ENCODE assay signal across 9 mouse cellular contexts in genomic region chr7:65011133-65011532, GRCm38 (mm10).
A peak's percentile ranks its signal among the peaks of the same experiment; 100 is the strongest.
DNase-seq lines count a peak whose midpoint lies in the region; ATAC-seq and TF ChIP-seq lines count a peak whose summit lies in the region.
"Had no signal": no experiment of that assay in that cellular context is flagged by ENCODE, and none has a peak within 500 bp of the region (broad histone marks: within the 10 kb centered on the region; RNA-seq: fewer than 3 reads in every experiment).

No protein-coding gene starts in this region.

- H3K4me2 ChIP-seq in heart, embryonic 14.5 days (ENCODE audit: low read length): no peak overlapping the region
- no peak overlapping the region for H3K4me2 ChIP-seq in embryonic facial prominence, embryonic 15.5 days (replicated peaks)
- no peak overlapping the region for H3K4me2 ChIP-seq in liver, postnatal 0 days (ENCODE audit: low read depth, low read length)

- H3K9me3 ChIP-seq in heart, embryonic 14.5 days (ENCODE audit: control insufficient read depth, low read length): no peaks in the 10 kb centered on the region
- no peaks in the 10 kb centered on the region for H3K9me3 ChIP-seq in embryonic facial prominence, embryonic 15.5 days (replicated peaks)
- no peaks in the 10 kb centered on the region for H3K9me3 ChIP-seq in liver, postnatal 0 days (ENCODE audit: low read length)

- no peak overlapping the region for H3K9ac ChIP-seq in heart, embryonic 14.5 days (ENCODE audit: low read length)
- no peak overlapping the region for H3K9ac ChIP-seq in embryonic facial prominence, embryonic 15.5 days
- H3K9ac ChIP-seq in liver, postnatal 0 days (replicated peaks): no peak overlapping the region

- H3K4me3 ChIP-seq in heart, embryonic 14.5 days (ENCODE audit: control insufficient read depth in 1 of 2, insufficient read depth in 1 of 2, low read depth in 1 of 2, low read length in 2 of 2): no peak overlapping the region
- no peak overlapping the region for H3K4me3 ChIP-seq in embryonic facial prominence, embryonic 15.5 days (replicated peaks)
- no peak overlapping the region for H3K4me3 ChIP-seq in liver, postnatal 0 days (ENCODE audit: low read depth, low read length)
- H3K4me3 ChIP-seq: erythroblast, embryonic 14.5 days had no signal

- CTCF ChIA-PET in Patski (lab: Charles Lee): interaction anchor here (0.7 to 1.1 kb wide), 2 partner anchors 61 to 62 kb away, joined by 3 read pairs; no protein-coding TSS in a partner anchor

- in situ Hi-C loops in Patski (cut with MboI; ENCODE audit: low pct_unique_long_range_greater_than_20kb): loop anchor here (25.0 kb wide), 1 partner anchor 949 kb away; no protein-coding TSS in a partner anchor

- TF ChIP-seq CTCF in Patski (IDR thresholded peaks at IDR 0.05): no peak
- TF ChIP-seq CTCF in liver, postnatal 0 days (IDR thresholded peaks at IDR 0.05; ENCODE audit: low read depth): no peak

- H3K27ac ChIP-seq in heart, embryonic 14.5 days (replicated peaks in 1 of 2; ENCODE audit: control insufficient read depth in 1 of 2, insufficient read depth in 1 of 2, low read depth in 2 of 2, low read length in 2 of 2): peak overlapping the region; percentile 15 to 30; a peak in 2 of 4 replicates
- H3K27ac ChIP-seq in embryonic facial prominence, embryonic 15.5 days (replicated peaks): no peak overlapping the region
- H3K27ac ChIP-seq in liver, postnatal 0 days (ENCODE audit: low read depth): no peak overlapping the region

- no peak for DNase-seq in heart, adult 18-20 months
- peak; percentile 85 for DNase-seq in Patski (ENCODE audit: low read depth, low spot score)
- peak; percentile 12 for DNase-seq in lung, postnatal 36 days
- DNase-seq in liver, postnatal 0 days: no peak
- DNase-seq in spleen, postnatal 36 days (ENCODE audit: low spot score in 2 of 2): no peak
- DNase-seq in left cerebral cortex, postnatal 10 days (ENCODE audit: extremely low spot score in 1 of 2, low spot score in 2 of 2): no peak

- 30% methylated on average over 6 of the region's 6 CpGs for WGBS in heart, embryonic 14.5 days
- 30% methylated on average over 6 of the region's 6 CpGs for WGBS in embryonic facial prominence, embryonic 15.5 days
- 40% methylated on average over 6 of the region's 6 CpGs for WGBS in liver, postnatal 0 days (ENCODE audit: insufficient replicate concordance)

- no peaks in the 10 kb centered on the region for H3K27me3 ChIP-seq in heart, embryonic 14.5 days (ENCODE audit: control insufficient read depth, insufficient read depth, low read length)
- no peaks in the 10 kb centered on the region for H3K27me3 ChIP-seq in Patski
- no peaks in the 10 kb centered on the region for H3K27me3 ChIP-seq in embryonic facial prominence, embryonic 15.5 days
- H3K27me3 ChIP-seq in liver, postnatal 0 days (ENCODE audit: insufficient read depth, low read length): no peaks in the 10 kb centered on the region

- peaks cover 4 to 8% of the 10 kb centered on the region in 2 experiments for H3K4me1 ChIP-seq in heart, embryonic 14.5 days (ENCODE audit: control insufficient read depth in 2 of 2, insufficient read depth in 2 of 2, low read length in 2 of 2)
- H3K4me1 ChIP-seq in embryonic facial prominence, embryonic 15.5 days: 0 out of 2 replicates have a peak, but pooled peaks cover 10% of the 10 kb centered on the region
- no peaks in the 10 kb centered on the region for H3K4me1 ChIP-seq in liver, postnatal 0 days (ENCODE audit: insufficient read depth)

- no peak for TF ChIP-seq EP300 in liver, postnatal 0 days (IDR thresholded peaks at IDR 0.05; ENCODE audit: low read depth)

- POLR2A ChIA-PET in Patski (lab: Charles Lee): interaction anchor here (1.7 kb wide), 1 partner anchor 13 kb away, joined by 4 read pairs; no protein-coding TSS in a partner anchor

- ATAC-seq in heart, embryonic 14.5 days (ENCODE audit: insufficient number of reproducible peaks, insufficient read depth, low FRiP score, low read depth): peak; percentile 64; the same call in 1 of the 2 replicates
- peak; percentile 82 for ATAC-seq in Patski
- peak; percentile 54; the same call in 1 of the 2 replicates for ATAC-seq in embryonic facial prominence, embryonic 15.5 days (ENCODE audit: insufficient number of reproducible peaks, low FRiP score, low TSS enrichment, low read depth)
- ATAC-seq in liver, postnatal 0 days: no peak

- intact Hi-C loops in left cerebral cortex, postnatal 10 days (cut with DNase I): no loop called here

- H3K36me3 ChIP-seq in heart, embryonic 14.5 days (ENCODE audit: control insufficient read depth, insufficient read depth, low read length): no peaks in the 10 kb centered on the region
- no peaks in the 10 kb centered on the region for H3K36me3 ChIP-seq in embryonic facial prominence, embryonic 15.5 days
- H3K36me3 ChIP-seq in liver, postnatal 0 days (replicated peaks; ENCODE audit: insufficient read depth, low read length): no peaks in the 10 kb centered on the region

Comparison
In these comparisons a context has a peak if more than half of its experiments do, and no peak if none do; other contexts are left out.
1. H3K27ac ChIP-seq: peak in heart, embryonic 14.5 days (2 of 2); none in embryonic facial prominence, embryonic 15.5 days (single experiment) and liver, postnatal 0 days (single experiment).
2. DNase-seq: peak in Patski (single experiment) and lung, postnatal 36 days (single experiment); none in heart, adult 18-20 months (0 of 2), liver, postnatal 0 days (single experiment), spleen, postnatal 36 days (0 of 2) and left cerebral cortex, postnatal 10 days (0 of 2).